ENCODE assay signal across 28 mouse cellular contexts in the genomic region with DNA sequence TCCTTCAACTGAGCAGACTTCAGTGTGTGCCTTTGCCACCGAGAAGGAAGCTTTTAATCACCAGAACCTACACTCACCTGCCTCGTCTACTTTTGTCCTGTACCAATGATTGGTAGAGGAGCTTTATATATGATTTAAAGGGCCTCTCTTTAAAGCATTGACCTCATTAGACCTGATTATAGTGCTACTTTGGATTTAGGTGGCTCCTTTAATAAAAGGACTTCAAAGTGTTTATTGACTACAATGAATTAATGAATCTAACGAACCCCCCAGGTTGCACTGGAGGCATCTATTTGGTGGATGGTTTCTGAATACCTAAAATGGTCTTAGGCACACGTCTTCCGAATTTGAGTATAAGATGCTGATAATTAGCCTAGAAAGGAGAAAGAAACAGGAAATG. TPM values are rescaled to one million over a fixed set of nuclear protein-coding genes. Genes with fewer than 3 reads are reported as not detected.
"Had no signal": no experiment of that assay in that cellular context is flagged by ENCODE, and none has a peak within 500 bp of the region (broad histone marks: within the 10 kb centered on the region; RNA-seq: fewer than 3 reads in every experiment).

A gene (minus strand): TSS at position 101 of the 400 bp plus-strand sequence.

- H3K9me3 ChIP-seq: embryonic facial prominence, embryonic 10.5 days; embryonic facial prominence, embryonic 12.5 days; embryonic facial prominence, embryonic 13.5 days; embryonic facial prominence, embryonic 15.5 days; forebrain, embryonic 10.5 days; forebrain, embryonic 12.5 days; forebrain, embryonic 13.5 days; forebrain, embryonic 15.5 days had no signal

- H3K4me1 ChIP-seq: embryonic facial prominence, embryonic 10.5 days; embryonic facial prominence, embryonic 12.5 days; embryonic facial prominence, embryonic 13.5 days; embryonic facial prominence, embryonic 15.5 days; forebrain, embryonic 10.5 days; forebrain, embryonic 12.5 days; forebrain, embryonic 13.5 days; forebrain, embryonic 15.5 days had no signal

- ATAC-seq: forebrain, embryonic 13.5 days; forebrain, embryonic 14.5 days; forebrain, embryonic 15.5 days; forebrain, embryonic 16.5 days; forebrain, postnatal 0 days had no signal

- H3K36me3 ChIP-seq: embryonic facial prominence, embryonic 10.5 days; embryonic facial prominence, embryonic 12.5 days; embryonic facial prominence, embryonic 13.5 days; embryonic facial prominence, embryonic 15.5 days; forebrain, embryonic 10.5 days; forebrain, embryonic 12.5 days; forebrain, embryonic 15.5 days had no signal

- H3K4me3 ChIP-seq: embryonic facial prominence, embryonic 10.5 days; embryonic facial prominence, embryonic 12.5 days; embryonic facial prominence, embryonic 13.5 days; embryonic facial prominence, embryonic 15.5 days; erythroblast, embryonic 14.5 days; forebrain, embryonic 10.5 days; forebrain, embryonic 12.5 days; forebrain, embryonic 13.5 days; forebrain, embryonic 15.5 days; gastrocnemius, adult 2 months; heart, adult 2 months had no signal

- H3K27me3 ChIP-seq: embryonic facial prominence, embryonic 12.5 days; forebrain, embryonic 12.5 days; forebrain, embryonic 15.5 days had no signal

RNA-seq across cellular contexts. Expression of the gene that starts here (rescaled TPM):
- total RNA-seq: common myeloid progenitor, adult 5-6 weeks; gastrocnemius, adult 18-20 months; gastrocnemius, adult 2 months; gastrocnemius, adult 8-10 months; gastrocnemius, postnatal 10 days; gastrocnemius, postnatal 14 days; gastrocnemius, postnatal 25 days; gastrocnemius, postnatal 36 days; gastrocnemius, postnatal 4 days; granulocyte monocyte progenitor cell, adult 5-6 weeks; heart, adult 18-20 months; heart, adult 2 months; heart, adult 8-10 months had no signal
- polyA plus RNA-seq: embryonic facial prominence, embryonic 10.5 days; embryonic facial prominence, embryonic 11.5 days; embryonic facial prominence, embryonic 12.5 days; embryonic facial prominence, embryonic 13.5 days; erythroblast, embryonic 14.5 days; forebrain, embryonic 10.5 days; forebrain, embryonic 11.5 days; forebrain, embryonic 12.5 days; forebrain, embryonic 13.5 days; forebrain, embryonic 14.5 days; forebrain, embryonic 15.5 days; forebrain, embryonic 16.5 days; forebrain, postnatal 0 days; frontal cortex, adult 2 months; heart, adult 2 months had no signal
